Mouse (Mus musculus) splenic B cell, adult 2 months (primary cell): ENCODE data around the gene Tmem131l.

ENCODE experiments used
- DNase-seq: peaks from one replicate; pipeline ENCODE4 v3.0.0-alpha.2; 2011; ENCODE audit warnings: low read depth, low spot score
- H3K27me3 ChIP-seq: 2 replicates; pipeline ENCODE4 v1.6.1; 2012; ENCODE audit warnings: mild to moderate bottlenecking, low read length, moderate library complexity, mixed read lengths; ENCODE audit not compliant: control insufficient read depth, poor library complexity, insufficient read depth, severe bottlenecking
- H3K36me3 ChIP-seq: 2 replicates; pipeline ENCODE4 v1.6.1; 2012; ENCODE audit warnings: mild to moderate bottlenecking, low read length, moderate library complexity, mixed read lengths; ENCODE audit not compliant: control insufficient read depth, poor library complexity, insufficient read depth, severe bottlenecking

Tmem131l gene

GRCm38 (mm10) chr3:84039646-84040475 is at the start of gene Tmem131l:
Tmem131l (minus strand) TSS chr3:84040175.
- Histone ChIP-seq H3K36me3 (no peaks in the 10 kb centered on the region; the same call in none of the 2 replicates), H3K27me3 (no peaks in the 10 kb centered on the region)
- peak; percentile 86 for DNase-seq

- Histone ChIP-seq H3K36me3 (no peaks in the 10 kb centered on the region), H3K27me3 (no peaks in the 10 kb centered on the region)
- no peak for DNase-seq
Observed at GRCm38 (mm10) chr3:84086921-84087320, 46.9 kb upstream of the Tmem131l start.

- no peak for DNase-seq
- no peaks in the 10 kb centered on the region for H3K27me3 ChIP-seq
- no peaks in the 10 kb centered on the region for H3K36me3 ChIP-seq
Observed at GRCm38 (mm10) chr3:84086337-84086736, 46.4 kb upstream of the Tmem131l start.

- Histone ChIP-seq H3K36me3 (no peaks in the 10 kb centered on the region), H3K27me3 (no peaks in the 10 kb centered on the region)
- DNase-seq = no peak
Observed at GRCm38 (mm10) chr3:84085429-84085828, 45.5 kb upstream of the Tmem131l start.

GRCm38 (mm10) chr3:84081208-84081722 is 41.3 kb upstream of the Tmem131l start:
- no peak for DNase-seq
- Histone ChIP-seq H3K27me3 (no peaks in the 10 kb centered on the region), H3K36me3 (no peaks in the 10 kb centered on the region)

GRCm38 (mm10) chr3:84080074-84080473 is 40.1 kb upstream of the Tmem131l start:
- Histone ChIP-seq H3K36me3 (no peaks in the 10 kb centered on the region), H3K27me3 (no peaks in the 10 kb centered on the region)
- DNase-seq = no peak

- DNase-seq = no peak
- H3K36me3 ChIP-seq = no peaks in the 10 kb centered on the region
- no peaks in the 10 kb centered on the region for H3K27me3 ChIP-seq
Observed at GRCm38 (mm10) chr3:84077505-84077904, 37.5 kb upstream of the Tmem131l start.

GRCm38 (mm10) chr3:84076543-84077332 is 36.8 kb upstream of the Tmem131l start:
- no peak for DNase-seq
- Histone ChIP-seq H3K36me3 (no peaks in the 10 kb centered on the region), H3K27me3 (no peaks in the 10 kb centered on the region)

- Histone ChIP-seq H3K36me3 (no peaks in the 10 kb centered on the region), H3K27me3 (no peaks in the 10 kb centered on the region)
- DNase-seq = peak; percentile 59
Observed at GRCm38 (mm10) chr3:84075516-84075915, 35.5 kb upstream of the Tmem131l start.

GRCm38 (mm10) chr3:84074777-84075176 is 34.8 kb upstream of the Tmem131l start:
- Histone ChIP-seq H3K36me3 (no peaks in the 10 kb centered on the region), H3K27me3 (no peaks in the 10 kb centered on the region)
- DNase-seq = peak; percentile 60

- Histone ChIP-seq H3K27me3 (no peaks in the 10 kb centered on the region), H3K36me3 (no peaks in the 10 kb centered on the region)
- DNase-seq = peak; percentile 85
Observed at GRCm38 (mm10) chr3:84071641-84072040, 31.7 kb upstream of the Tmem131l start.

GRCm38 (mm10) chr3:84070811-84071210 is 30.8 kb upstream of the Tmem131l start:
- peak; percentile 58 for DNase-seq
- H3K27me3 ChIP-seq = no peaks in the 10 kb centered on the region
- H3K36me3 ChIP-seq = no peaks in the 10 kb centered on the region

GRCm38 (mm10) chr3:84068831-84069709 is 29.1 kb upstream of the Tmem131l start:
- Histone ChIP-seq H3K36me3 (no peaks in the 10 kb centered on the region), H3K27me3 (no peaks in the 10 kb centered on the region)
- DNase-seq = peak; percentile 84

GRCm38 (mm10) chr3:84065825-84066224 is 25.9 kb upstream of the Tmem131l start:
- peak; percentile 54 for DNase-seq
- H3K27me3 ChIP-seq = no peaks in the 10 kb centered on the region
- no peaks in the 10 kb centered on the region for H3K36me3 ChIP-seq
